Mouse (Mus musculus): ENCODE results near the gene Zfp579. TPM values are rescaled to one million over a fixed set of nuclear protein-coding genes. Genes with fewer than 3 reads are reported as not detected.

Gene Zfp579
- total and polyA plus RNA-seq, 3 experiments, result 0.54 to 3.6 TPM; not detected in 1

DNA sequence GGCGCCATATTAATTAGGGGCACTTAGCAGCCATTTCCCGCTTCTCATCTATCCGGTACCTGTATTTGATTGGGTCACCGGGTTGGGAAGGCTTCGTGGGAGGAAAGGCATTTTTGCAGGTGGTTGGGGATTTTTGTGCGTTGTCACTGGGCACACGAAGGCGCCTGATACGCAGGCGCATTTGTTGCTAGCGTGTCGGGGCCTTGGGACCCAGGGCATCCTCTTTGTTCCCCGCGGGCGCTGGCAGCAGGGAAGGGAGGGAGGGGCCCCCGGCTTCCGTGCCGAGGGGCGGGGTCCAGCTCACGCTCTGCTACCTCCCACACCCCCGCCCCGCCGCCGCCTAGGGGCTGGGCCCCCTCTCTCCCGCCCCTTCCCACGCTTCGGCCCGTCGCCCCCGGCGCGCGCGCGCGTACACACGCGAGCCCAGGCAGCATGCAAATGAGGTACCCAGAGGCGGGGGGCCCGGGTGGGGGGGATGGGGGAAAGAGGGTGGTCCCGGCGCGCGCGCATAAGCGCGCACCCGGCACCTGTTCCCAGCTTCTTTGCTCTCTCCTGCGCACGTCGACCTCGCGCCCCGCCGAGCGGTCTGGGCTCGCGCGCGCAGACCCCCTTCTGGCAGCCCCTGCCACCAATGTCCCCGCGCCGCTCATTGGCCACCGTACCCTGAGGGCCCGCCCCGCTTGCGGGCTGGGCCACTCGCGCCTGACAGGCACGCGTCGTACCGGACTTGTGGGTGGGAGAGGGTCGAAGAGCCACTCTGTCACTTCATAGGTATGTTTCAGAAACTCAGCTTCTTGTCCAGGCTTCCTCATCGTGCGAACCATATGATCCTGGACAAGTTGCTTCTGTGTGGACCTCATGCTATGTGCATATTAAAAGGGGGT is 19.4 kb upstream of the Zfp579 start, which contains the start of gene Gm44973:
Gene Gm44973, plus strand, starts transcription at position 379 of the 884 bp plus-strand sequence.
- Histone ChIP-seq H3K4me1 (ENCODE audit: control insufficient read depth in 1 of 2, insufficient read depth in 2 of 2, low read length in 2 of 2) (peaks cover 5 to 11% of the 10 kb centered on the region in 2 experiments; a peak in 3 of 4 replicates), H3K4me3 (ENCODE audit: control insufficient read depth in 1 of 2, insufficient read depth in 1 of 2, low read depth in 2 of 2, low read length in 2 of 2) (peak within 1 kb of the TSS; percentile 88 to 92), H3K9ac (ENCODE audit: control insufficient read depth, low read depth, low read length, poor library complexity, severe bottlenecking) (peak within 1 kb of the TSS; percentile 97), H3K79me2 (ENCODE audit: control insufficient read depth, insufficient read depth, low read length, poor library complexity) (peaks cover 2% of the 10 kb centered on the region), H3K27me3 (ENCODE audit: control insufficient read depth in 1 of 2, insufficient read depth in 2 of 2, low read length in 2 of 2) (no peaks in the 10 kb centered on the region), H3K9me3 (replicated peaks; ENCODE audit: insufficient read depth, low read length) (no peaks in the 10 kb centered on the region), H3K36me3 (ENCODE audit: control insufficient read depth in 1 of 2, insufficient read depth in 2 of 2, low read length in 2 of 2) (peaks cover 0 to 17% of the 10 kb centered on the region in 2 experiments; a peak in 2 of 4 replicates), H3K27ac (ENCODE audit: control insufficient read depth, low read depth, low read length) (peak within 1 kb of the TSS; percentile 97)
- peak; percentile 96 for DNase-seq (ENCODE audit: low read depth, low spot score)
- TF ChIP-seq UBTF (IDR thresholded peaks at IDR 0.05; ENCODE audit: borderline replicate concordance, insufficient read depth, low read depth, low read length) (0 out of 2 replicates have a peak, but pooled peaks have one; percentile 35), MAZ (IDR thresholded peaks at IDR 0.05; ENCODE audit: low read depth, low read length) (peak; percentile 96), POLR2A (IDR thresholded peaks at IDR 0.05; ENCODE audit: control insufficient read depth in 1 of 2, insufficient read depth in 1 of 2, low read depth in 1 of 2, low read length in 2 of 2, poor library complexity in 1 of 2) (peak; percentile 35 to 57; a peak in 2 of 4 replicates), MEF2A (IDR thresholded peaks at IDR 0.05; ENCODE audit: extremely low read depth, insufficient replicate concordance, low read depth, low read length, poor library complexity, severe bottlenecking) (no peak), ELF1 (IDR thresholded peaks at IDR 0.05; ENCODE audit: low read depth, low read length) (peak; percentile 69), TBP (IDR thresholded peaks at IDR 0.05; ENCODE audit: low read depth, low read length) (no peak), CHD1 (IDR thresholded peaks at IDR 0.05; ENCODE audit: low read depth, low read length) (no peak), NELFE (IDR thresholded peaks at IDR 0.05; ENCODE audit: low read depth, low read length) (peak; percentile 52), ETS1 (IDR thresholded peaks at IDR 0.05; ENCODE audit: low read depth, low read length) (peak; percentile 23; the same call in 1 of the 2 replicates), POLR2AphosphoS5 (IDR thresholded peaks at IDR 0.05; ENCODE audit: borderline replicate concordance, low read depth, low read length) (no peak), ZMIZ1 (IDR thresholded peaks at IDR 0.05; ENCODE audit: low read depth, low read length) (peak; percentile 43; the same call in 1 of the 2 replicates), ZNF384 (IDR thresholded peaks at IDR 0.05; ENCODE audit: low read depth, low read length) (no peak), NRF1 (IDR thresholded peaks at IDR 0.05; ENCODE audit: insufficient read depth, low read depth, low read length, poor library complexity, severe bottlenecking) (peak; percentile 73), JUND (IDR thresholded peaks at IDR 0.05; ENCODE audit: low read depth, low read length) (no peak), MXI1 (IDR thresholded peaks at IDR 0.05; ENCODE audit: low read depth, low read length) (peak; percentile 59), E2F4 (IDR thresholded peaks at IDR 0.05; ENCODE audit: borderline replicate concordance, low read depth, low read length) (no peak), BHLHE40 (IDR thresholded peaks at IDR 0.05; ENCODE audit: borderline replicate concordance, low read depth, low read length) (peak; percentile 67), HCFC1 (IDR thresholded peaks at IDR 0.05; ENCODE audit: low read depth, low read length) (peak; percentile 75), MYB (IDR thresholded peaks at IDR 0.05; ENCODE audit: low read depth, low read length) (no peak), GATA1 (IDR thresholded peaks at IDR 0.05; ENCODE audit: low read depth, low read length) (peak; percentile 85), MAX (IDR thresholded peaks at IDR 0.05; ENCODE audit: low read length) (peak; percentile 73), USF1 (IDR thresholded peaks at IDR 0.05; ENCODE audit: low read depth, low read length) (no peak), EP300 (IDR thresholded peaks at IDR 0.05; ENCODE audit: low read depth in 1 of 2, low read length in 2 of 2) (0 out of 4 replicates have a peak, but pooled peaks of 1 of the 2 experiments have one; percentile 7), USF2 (IDR thresholded peaks at IDR 0.05; ENCODE audit: borderline replicate concordance in 1 of 2, insufficient read depth in 1 of 2, low read depth in 1 of 2, low read length in 2 of 2) (no peak), CHD2 (IDR thresholded peaks at IDR 0.05; ENCODE audit: low read length) (no peak), MAFK (IDR thresholded peaks at IDR 0.05; ENCODE audit: borderline replicate concordance, low read depth, low read length) (no peak), POLR2AphosphoS2 (IDR thresholded peaks at IDR 0.05; ENCODE audit: low read length) (no peak), KAT2A (conservative IDR thresholded peaks at IDR 0.05; ENCODE audit: low read depth, low read length) (no peak; the same call in 1 of the 2 replicates), ZC3H11A (IDR thresholded peaks at IDR 0.05; ENCODE audit: low read depth, low read length) (no peak), SIN3A (IDR thresholded peaks at IDR 0.05; ENCODE audit: low read length) (peak; percentile 57), CTCF (IDR thresholded peaks at IDR 0.05 in 2 of 3, conservative IDR thresholded peaks at IDR 0.05 in 1 of 3; ENCODE audit: control insufficient read depth in 1 of 3, insufficient read depth in 1 of 3, low read depth in 2 of 3, low read length in 3 of 3, poor library complexity in 1 of 3, severe bottlenecking in 1 of 3) (no peak), GABPA (IDR thresholded peaks at IDR 0.05; ENCODE audit: low read depth, low read length) (no peak), TAL1 (IDR thresholded peaks at IDR 0.05; ENCODE audit: low read length) (no peak), TCF12 (IDR thresholded peaks at IDR 0.05; ENCODE audit: low read depth, low read length) (no peak; the same call in 1 of the 2 replicates), SMC3 (IDR thresholded peaks at IDR 0.05; ENCODE audit: low read depth, low read length) (no peak)

Data from MEL (cell line).